Mouse (Mus musculus) CH12.LX (cell line): ENCODE measurements at regions not wholly inside any gene's neighbourhood (a gene's known extent, or its start where the extent isn't known, plus 50 kb on each side); places are given as distances from the start of the nearest gene placed in this dataset.
"Not testable (repeated sequence)": the region's sequence is repeated elsewhere in the genome, so short reads cannot be mapped to it uniquely, and the experiment has no call there.

Experiments
- DNase-seq: peaks from one replicate; pipeline ENCODE4 v3.0.0-alpha.2; 2013; ENCODE audit errors: extremely low read depth
- H3K27ac ChIP-seq: 2 replicates; pipeline ENCODE4 v1.5.1; 2012; ENCODE audit warnings: low read depth, mild to moderate bottlenecking, control low read depth, moderate library complexity; ENCODE audit not compliant: insufficient read depth
- H3K27me3 ChIP-seq: replicated peaks from 2 replicates; pipeline ENCODE3; 2012; ENCODE audit warnings: inconsistent platforms
- H3K36me3 ChIP-seq, 2 experiments: replicated peaks in 1 of 2; 2 replicates each; pipeline versions ENCODE3 to v1.6.1; 2012; ENCODE audit warnings: inconsistent platforms in 1 of 2, low read length in 1 of 2, mild to moderate bottlenecking in 1 of 2, mixed read lengths in 1 of 2, moderate library complexity in 1 of 2; ENCODE audit not compliant: control insufficient read depth in 1 of 2, insufficient read depth in 1 of 2
- H3K4me1 ChIP-seq, 2 experiments: 2 replicates each; pipeline ENCODE4 v1.6.1; 2012; ENCODE audit warnings: inconsistent platforms in 1 of 2, moderate library complexity in 1 of 2; ENCODE audit not compliant: insufficient read depth in 2 of 2, control insufficient read depth in 1 of 2
- H3K4me2 ChIP-seq: 2 replicates; pipeline ENCODE4 v1.6.1; 2012; ENCODE audit warnings: low read depth, mild to moderate bottlenecking, control low read depth; ENCODE audit not compliant: poor library complexity, insufficient read depth, severe bottlenecking
- H3K4me3 ChIP-seq, 3 experiments: fragments of 150-350 bp in 1 of 3; sonication (generic) in 1 of 3; replicated peaks in 1 of 3; 2 replicates each; pipeline versions ENCODE3 to v1.5.1; 2011 to 2012; ENCODE audit warnings: low read depth in 2 of 3, low read length in 2 of 3, mild to moderate bottlenecking in 2 of 3, moderate library complexity in 2 of 3, control low read depth in 1 of 3, improper control_type of control experiment in 1 of 3, inconsistent platforms in 1 of 3, mixed read lengths in 1 of 3; ENCODE audit not compliant: poor library complexity in 1 of 3
- H3K79me2 ChIP-seq: replicated peaks from 2 replicates; pipeline ENCODE4 v1.6.1; 2012; ENCODE audit warnings: mild to moderate bottlenecking, moderate library complexity; ENCODE audit not compliant: control insufficient read depth, poor library complexity, insufficient read depth, severe bottlenecking; ENCODE audit errors: extremely low read depth
- H3K9ac ChIP-seq: 2 replicates; pipeline ENCODE4 v1.6.1; 2012; ENCODE audit warnings: low read depth, mild to moderate bottlenecking, control low read depth, moderate library complexity; ENCODE audit not compliant: insufficient read depth
- H3K9me3 ChIP-seq: replicated peaks from 2 replicates; pipeline ENCODE3; 2012; ENCODE audit warnings: low read length, inconsistent platforms, mixed read lengths
- BHLHE40 ChIP-seq: IDR thresholded peaks from 2 replicates; pipeline ENCODE4 v1.6.1; 2011; ENCODE audit warnings: mild to moderate bottlenecking, low read depth, low read length, improper control_type of control experiment
- CHD1 ChIP-seq: IDR thresholded peaks from 2 replicates; pipeline ENCODE4 v1.6.1; 2012; ENCODE audit warnings: low read depth, low read length, improper control_type of control experiment, inconsistent platforms
- CHD2 ChIP-seq: IDR thresholded peaks from 2 replicates; pipeline ENCODE4 v1.6.1; 2011; ENCODE audit warnings: low read length, improper control_type of control experiment
- ELF1 ChIP-seq: IDR thresholded peaks from 2 replicates; pipeline ENCODE4 v1.6.1; 2014; ENCODE audit warnings: low read depth, mild to moderate bottlenecking, inconsistent platforms, low read length, improper control_type of control experiment
- EP300 ChIP-seq: IDR thresholded peaks from 2 replicates; pipeline ENCODE4 v1.6.1; 2011; ENCODE audit warnings: low read length, improper control_type of control experiment
- HCFC1 ChIP-seq: IDR thresholded peaks from 2 replicates; pipeline ENCODE4 v1.6.1; 2012; ENCODE audit warnings: low read depth, mild to moderate bottlenecking, inconsistent platforms, low read length, improper control_type of control experiment
- JUN ChIP-seq: IDR thresholded peaks from 2 replicates; pipeline ENCODE4 v1.6.1; 2011; ENCODE audit warnings: low read depth, mild to moderate bottlenecking, low read length, improper control_type of control experiment, moderate library complexity; ENCODE audit not compliant: insufficient read depth
- JUND ChIP-seq: conservative IDR thresholded peaks from 2 replicates; pipeline ENCODE4 v1.6.1; 2011; ENCODE audit warnings: low read depth, low read length, improper control_type of control experiment
- MAFK ChIP-seq: IDR thresholded peaks from 2 replicates; pipeline ENCODE4 v1.6.1; 2011; ENCODE audit warnings: low read length, improper control_type of control experiment; ENCODE audit not compliant: insufficient replicate concordance
- MAX ChIP-seq: IDR thresholded peaks from 2 replicates; pipeline ENCODE4 v1.6.1; 2011; ENCODE audit warnings: low read length, improper control_type of control experiment
- NRF1 ChIP-seq: IDR thresholded peaks from 2 replicates; pipeline ENCODE4 v1.6.1; 2014; ENCODE audit warnings: low read depth, mild to moderate bottlenecking, inconsistent platforms, low read length, improper control_type of control experiment, moderate library complexity
- POLR2A ChIP-seq: IDR thresholded peaks from 2 replicates; pipeline ENCODE4 v1.6.1; 2011; ENCODE audit warnings: low read depth, mild to moderate bottlenecking, improper control_type of control experiment, low read length
- POLR2AphosphoS2 ChIP-seq: IDR thresholded peaks from 2 replicates; pipeline ENCODE4 v1.6.1; 2011; ENCODE audit warnings: low read depth, low read length, improper control_type of control experiment
- TBP ChIP-seq: conservative IDR thresholded peaks from 2 replicates; pipeline ENCODE4 v1.6.1; 2011; ENCODE audit warnings: low read depth, low read length, improper control_type of control experiment
- USF1 ChIP-seq: IDR thresholded peaks from 2 replicates; pipeline ENCODE4 v1.6.1; 2014; ENCODE audit warnings: low read depth, mild to moderate bottlenecking, inconsistent platforms, low read length, improper control_type of control experiment
- ZC3H11A ChIP-seq: IDR thresholded peaks from 2 replicates; pipeline ENCODE4 v1.6.1; 2012; ENCODE audit warnings: low read depth, mild to moderate bottlenecking, inconsistent platforms, low read length, improper control_type of control experiment
- ZKSCAN1 ChIP-seq: IDR thresholded peaks from 2 replicates; pipeline ENCODE4 v1.6.1; 2012; ENCODE audit warnings: low read depth, inconsistent platforms, low read length, improper control_type of control experiment, borderline replicate concordance
- ZNF384 ChIP-seq: IDR thresholded peaks from 2 replicates; pipeline ENCODE4 v1.6.1; 2012; ENCODE audit warnings: low read depth, low read length, improper control_type of control experiment, inconsistent platforms
- dilution Hi-C: fragments of 300-500 bp; cut with MboI; formaldehyde crosslinking; loops from 2 replicates; pipeline ENCODE4 v1.14.3; 2020; ENCODE audit warnings: low sequenced_read_pairs; ENCODE audit not compliant: extremely low pct_unique_long_range_greater_than_20kb, extremely low pct_ligation_motif_present
- in situ Hi-C: fragments of 300-500 bp; cut with MboI; formaldehyde crosslinking; loops from 3 replicates; pipeline ENCODE4 v1.14.3; 2019; ENCODE audit warnings: low sequenced_read_pairs, low pct_ligation_motif_present, low pct_unique_long_range_greater_than_20kb, mixed read lengths

GRCm38 (mm10) chr12:114932669-114933068 lies 1114.9 kb upstream of the Zfp386 start:
- H3K36me3 ChIP-seq: no peaks in the 10 kb centered on the region
- H3K27ac ChIP-seq: no peak overlapping the region
- dilution Hi-C loops: no loop called here
- no peak overlapping the region for H3K9ac ChIP-seq
- TF ChIP-seq HCFC1 (no peak), ZC3H11A (no peak), POLR2A (no peak), POLR2AphosphoS2 (no peak), TBP (no peak), EP300 (no peak), ELF1 (no peak), NRF1 (no peak)
- H3K9me3 ChIP-seq: no peaks in the 10 kb centered on the region
- no peaks in the 10 kb centered on the region for H3K4me1 ChIP-seq
- H3K79me2 ChIP-seq: no peaks in the 10 kb centered on the region
- H3K27me3 ChIP-seq: no peaks in the 10 kb centered on the region
- DNase-seq: no peak
- in situ Hi-C loops: no loop called here
- H3K4me2 ChIP-seq: no peak overlapping the region
- no peak overlapping the region for H3K4me3 ChIP-seq

- H3K27ac ChIP-seq, H3K36me3 ChIP-seq, H3K9me3 ChIP-seq, in situ Hi-C loops, H3K27me3 ChIP-seq, H3K9ac ChIP-seq, dilution Hi-C loops, DNase-seq, H3K4me2 ChIP-seq, H3K4me3 ChIP-seq, H3K79me2 ChIP-seq, H3K4me1 ChIP-seq: not testable (repeated sequence)
These were observed 1110.7 kb upstream of the Zfp386 start for GRCm38 (mm10) chr12:114936865-114937264.

GRCm38 (mm10) chr12:114939576-114939975 lies 1107.9 kb upstream of the Zfp386 start:
- no peak for TF ChIP-seq CHD2
- TF ChIP-seq USF1: no peak
- TF ChIP-seq JUND: no peak
- TF ChIP-seq BHLHE40: no peak
- no peak for TF ChIP-seq TBP
- no peak for TF ChIP-seq MAX
- TF ChIP-seq MAFK: no peak
- no peak for TF ChIP-seq ZNF384
- TF ChIP-seq JUN: no peak
- TF ChIP-seq ZKSCAN1: no peak
- no peak for TF ChIP-seq CHD1
- TF ChIP-seq HCFC1: no peak
- TF ChIP-seq, all 38 proteins: peak for 0
- no peak overlapping the region for H3K4me2 ChIP-seq
- H3K79me2 ChIP-seq: no peaks in the 10 kb centered on the region
- dilution Hi-C loops (no loop called here), in situ Hi-C loops (no loop called here)
- no peak for DNase-seq
- H3K27ac ChIP-seq: no peak overlapping the region
- no peaks in the 10 kb centered on the region for H3K36me3 ChIP-seq
- H3K4me1 ChIP-seq: no peaks in the 10 kb centered on the region
- no peak overlapping the region for H3K4me3 ChIP-seq
- H3K27me3 ChIP-seq: no peaks in the 10 kb centered on the region
- no peak overlapping the region for H3K9ac ChIP-seq
- no peaks in the 10 kb centered on the region for H3K9me3 ChIP-seq
